Mouse (Mus musculus) ES-CJ7 (cell line): Measurements from ENCODE around the gene H2-M11.

ENCODE experiments used
- DNase-seq: peaks from one replicate; pipeline ENCODE4 v3.0.0; 2011; ENCODE audit warnings: low read depth, low spot score

Gene H2-M11

GRCm38 (mm10) chr17:36546775-36547174 lies at the start of gene H2-M11:
Gene H2-M11 (plus strand): TSS chr17:36547075.
- no peak for DNase-seq

GRCm38 (mm10) chr17:36500435-36500834 lies 46.4 kb upstream of the H2-M11 start:
- DNase-seq, result no peak

GRCm38 (mm10) chr17:36503910-36504309 lies 43.0 kb upstream of the H2-M11 start:
- DNase-seq, result no peak
